In the genomic region with DNA sequence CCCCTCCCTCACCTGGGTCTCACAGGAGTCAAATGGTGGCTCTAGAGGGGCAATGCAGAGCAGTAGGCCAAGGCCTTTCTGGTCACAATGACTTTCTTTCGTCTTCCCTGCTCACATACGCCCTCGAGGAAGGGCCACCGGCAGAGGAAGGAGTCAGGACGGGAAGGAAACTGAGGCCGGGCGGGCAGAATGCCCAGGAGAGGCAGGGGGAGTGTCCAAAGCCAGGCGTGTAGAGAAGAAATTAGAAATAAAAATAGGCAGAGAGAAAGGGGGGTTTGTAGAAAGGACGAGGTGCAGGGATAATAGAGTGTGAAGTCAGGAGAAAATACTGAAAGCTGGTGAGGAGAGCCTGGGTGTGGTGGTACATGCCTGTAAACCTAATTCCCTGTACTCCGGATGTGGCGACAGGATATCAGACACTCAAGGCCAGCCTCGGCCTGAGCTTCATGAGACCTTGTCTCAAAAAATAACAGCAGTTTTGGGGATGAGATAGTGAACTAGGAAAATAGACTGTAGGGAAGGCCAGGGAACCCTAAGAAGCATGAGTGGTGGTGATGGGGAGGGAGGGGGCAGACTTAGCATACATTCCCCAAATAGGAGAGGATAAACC, we compare ENCODE assay signal across 8 mouse cellular contexts. TPM values are rescaled to one million over a fixed set of nuclear protein-coding genes. Genes with fewer than 3 reads are reported as not detected.
DNase-seq lines count a peak whose midpoint lies in the region; ATAC-seq and TF ChIP-seq lines count a peak whose summit lies in the region.

No protein-coding gene starts in this region.

- no peaks in the 10 kb centered on the region for H3K4me1 ChIP-seq in cortical plate, adult 2 months (ENCODE audit: control insufficient read depth, insufficient read depth, low read length)
- H3K4me1 ChIP-seq in liver, embryonic 13.5 days (replicated peaks): peaks cover 39% of the 10 kb centered on the region
- H3K4me1 ChIP-seq in stomach, embryonic 15.5 days: peaks cover 24% of the 10 kb centered on the region

- H3K9ac ChIP-seq in liver, embryonic 13.5 days: 0 out of 2 replicates have a peak overlapping the region, but pooled peaks have one; percentile 55
- peak overlapping the region; percentile 52; the same call in 1 of the 2 replicates for H3K9ac ChIP-seq in stomach, embryonic 15.5 days

- DNase-seq in adrenal gland, adult 2 months: peak; percentile 43
- no peak for DNase-seq in adrenal gland, adult 8-10 months
- DNase-seq in heart, postnatal 36 days: peak; percentile 53 to 64
- no peak for DNase-seq in liver, embryonic 13.5 days
- DNase-seq in frontal cortex, postnatal 36 days (ENCODE audit: low spot score in 2 of 2): no peak
- DNase-seq in layer of hippocampus, adult 18-20 months (ENCODE audit: low spot score in 2 of 2): no peak

- no peaks in the 10 kb centered on the region for H3K36me3 ChIP-seq in liver, embryonic 13.5 days
- no peaks in the 10 kb centered on the region for H3K36me3 ChIP-seq in stomach, embryonic 15.5 days

- peaks cover 59% of the 10 kb centered on the region for H3K27me3 ChIP-seq in liver, embryonic 13.5 days
- 0 out of 2 replicates have a peak, but pooled peaks cover 7% of the 10 kb centered on the region for H3K27me3 ChIP-seq in stomach, embryonic 15.5 days (replicated peaks)

- H3K27ac ChIP-seq in cortical plate, adult 2 months (ENCODE audit: insufficient read depth, low read length): peak overlapping the region; percentile 71
- H3K27ac ChIP-seq in liver, embryonic 13.5 days: no peak overlapping the region
- H3K27ac ChIP-seq in stomach, embryonic 15.5 days: peak overlapping the region; percentile 17

- TF ChIP-seq CTCF in cortical plate, adult 2 months (IDR thresholded peaks at IDR 0.05; ENCODE audit: extremely low read depth, insufficient read depth, low read length): no peak

- ATAC-seq in liver, embryonic 13.5 days (ENCODE audit: low read depth): no peak
- ATAC-seq in stomach, embryonic 15.5 days (ENCODE audit: insufficient read depth, low FRiP score, low read depth): no peak

- no peak for TF ChIP-seq POLR2A in cortical plate, adult 2 months (IDR thresholded peaks at IDR 0.05; ENCODE audit: extremely low read depth, insufficient read depth, low read length)

- peak overlapping the region; percentile 39 for H3K4me3 ChIP-seq in cortical plate, adult 2 months (ENCODE audit: insufficient read depth, low read length)
- H3K4me3 ChIP-seq in liver, embryonic 13.5 days (replicated peaks): peak overlapping the region; percentile 60
- H3K4me3 ChIP-seq in stomach, embryonic 15.5 days (replicated peaks): peak overlapping the region; percentile 54

- H3K9me3 ChIP-seq in liver, embryonic 13.5 days (replicated peaks): no peaks in the 10 kb centered on the region
- no peaks in the 10 kb centered on the region for H3K9me3 ChIP-seq in stomach, embryonic 15.5 days

- intact Hi-C loops in heart, postnatal 36 days (cut with DNase I): loop anchor here (2.0 to 5.0 kb wide), 2 partner anchors 40 to 126 kb away; no protein-coding TSS in a partner anchor

- WGBS in liver, embryonic 13.5 days (ENCODE audit: insufficient replicate concordance): 30% methylated on average over 12 of the region's 12 CpGs
- WGBS in stomach, embryonic 15.5 days: 54% methylated on average over 12 of the region's 12 CpGs

- H3K4me2 ChIP-seq in liver, embryonic 13.5 days: peak overlapping the region; percentile 83
- H3K4me2 ChIP-seq in stomach, embryonic 15.5 days: peak overlapping the region; percentile 94

RNA-seq across cellular contexts. Expression of gene Phldb1, which starts 2.0 kb away (rescaled TPM):
- total RNA-seq in adrenal gland, adult 2 months (2021): 10 to 100 TPM; 24.9 to 54.1 TPM
- 59.7 and 90.9 TPM in 2 replicates for polyA plus RNA-seq in adrenal gland, adult 2 months (2012; rRNA removed)
- total RNA-seq in adrenal gland, adult 8-10 months (2022): 10 to 100 TPM; 31.7 to 64.7 (median 48.5) TPM
- 112 and 131 TPM in 2 replicates for polyA plus RNA-seq in cortical plate, adult 2 months (2012; rRNA removed)
- total RNA-seq in heart, postnatal 36 days (2021): 100 to 1,000 TPM; 110 to 140 TPM
- 2.1 and 3.2 TPM in 2 replicates for polyA plus RNA-seq in liver, embryonic 13.5 days (2015; fragmentation: Nextera tagmentation; extraction: Ambion mirVana)
- polyA plus RNA-seq in stomach, embryonic 15.5 days (2015; fragmentation: Nextera tagmentation; extraction: Ambion mirVana): 24.0 and 25.4 TPM in 2 replicates
- total RNA-seq in layer of hippocampus, adult 18-20 months (2021): 10 to 100 TPM; 62.4 to 84.0 TPM

RNA-seq across cellular contexts. Expression of gene Arcn1, which starts 34.6 kb away (rescaled TPM):
- total RNA-seq in adrenal gland, adult 2 months (2021): 100 to 1,000 TPM; 145 to 172 TPM
- 17.1 and 23.2 TPM in 2 replicates for polyA plus RNA-seq in adrenal gland, adult 2 months (2012; rRNA removed)
- 100 to 1,000 TPM; 172 to 185 (median 176) TPM for total RNA-seq in adrenal gland, adult 8-10 months (2022)
- polyA plus RNA-seq in cortical plate, adult 2 months (2012; rRNA removed): 47.2 and 48.6 TPM in 2 replicates
- 10 to 100 TPM; 84.4 to 89.0 TPM for total RNA-seq in heart, postnatal 36 days (2021)
- polyA plus RNA-seq in liver, embryonic 13.5 days (2015; fragmentation: Nextera tagmentation; extraction: Ambion mirVana): 87.3 and 113 TPM in 2 replicates
- polyA plus RNA-seq in stomach, embryonic 15.5 days (2015; fragmentation: Nextera tagmentation; extraction: Ambion mirVana): 189 and 208 TPM in 2 replicates
- total RNA-seq in layer of hippocampus, adult 18-20 months (2021): 100 to 1,000 TPM in 1 of 2 experiments, 10 to 100 TPM in 1; 97.1 to 103 TPM

RNA-seq across cellular contexts. Expression of gene Ift46, which starts 34.7 kb away (rescaled TPM):
- total RNA-seq in adrenal gland, adult 2 months (2021): 100 to 1,000 TPM in 1 of 2 experiments, 10 to 100 TPM in 1; 73.0 to 102 TPM
- 20.7 and 22.2 TPM in 2 replicates for polyA plus RNA-seq in adrenal gland, adult 2 months (2012; rRNA removed)
- total RNA-seq in adrenal gland, adult 8-10 months (2022): 100 to 1,000 TPM in 2 of 4 experiments, 10 to 100 TPM in 2; 77.7 to 116 (median 99.6) TPM
- 91.1 and 95.5 TPM in 2 replicates for polyA plus RNA-seq in cortical plate, adult 2 months (2012; rRNA removed)
- total RNA-seq in heart, postnatal 36 days (2021): 10 to 100 TPM; 27.2 to 41.2 TPM
- polyA plus RNA-seq in liver, embryonic 13.5 days (2015; fragmentation: Nextera tagmentation; extraction: Ambion mirVana): 21.7 and 22.4 TPM in 2 replicates
- polyA plus RNA-seq in stomach, embryonic 15.5 days (2015; fragmentation: Nextera tagmentation; extraction: Ambion mirVana): 84.3 and 84.4 TPM in 2 replicates
- 10 to 100 TPM; 65.2 to 78.9 TPM for total RNA-seq in layer of hippocampus, adult 18-20 months (2021)

RNA-seq across cellular contexts. Expression of gene Treh, which starts 60.0 kb away (rescaled TPM):
- total RNA-seq in adrenal gland, adult 2 months (2021): not detected
- not detected in 2 replicates for polyA plus RNA-seq in adrenal gland, adult 2 months (2012; rRNA removed)
- total RNA-seq in adrenal gland, adult 8-10 months (2022): not detected
- 0.10 and 0.21 TPM in 2 replicates for polyA plus RNA-seq in cortical plate, adult 2 months (2012; rRNA removed)
- not detected for total RNA-seq in heart, postnatal 36 days (2021)
- not detected in 2 replicates for polyA plus RNA-seq in liver, embryonic 13.5 days (2015; fragmentation: Nextera tagmentation; extraction: Ambion mirVana)
- 0.13 TPM in 1 of 2 replicates, not detected in the other for polyA plus RNA-seq in stomach, embryonic 15.5 days (2015; fragmentation: Nextera tagmentation; extraction: Ambion mirVana)
- total RNA-seq in layer of hippocampus, adult 18-20 months (2021): not detected

Comparison
In these comparisons a context has a peak if more than half of its experiments do, and no peak if none do; other contexts are left out.
1. DNase-seq: peak in adrenal gland, adult 2 months (single experiment) and heart, postnatal 36 days (2 of 2); none in adrenal gland, adult 8-10 months (single experiment), liver, embryonic 13.5 days (single experiment), frontal cortex, postnatal 36 days (0 of 2) and layer of hippocampus, adult 18-20 months (0 of 2).
2. Peak in every context shown above with its lines, with median percentiles within 50 percentile points of each other: H3K4me3 ChIP-seq.